Mouse (Mus musculus) G1E (cell line): ENCODE data around the gene Kcnrg.

Source experiments
- CTCF ChIP-seq: IDR thresholded peaks from 2 replicates; pipeline ENCODE4 v1.5.1; 2012; ENCODE audit warnings: low read depth, low read length, inconsistent platforms, mixed read lengths
- GATA1 ChIP-seq: IDR thresholded peaks from 2 replicates; pipeline ENCODE4 v1.6.1; 2012; ENCODE audit warnings: borderline replicate concordance, low read length, inconsistent platforms, mixed read lengths
- TAL1 ChIP-seq: conservative IDR thresholded peaks from 2 replicates; pipeline ENCODE4 v1.6.1; 2012; ENCODE audit warnings: low read depth, low read length, inconsistent platforms, mixed read lengths

GRCm38 (mm10) chr14:61575066-61575465 is 32.2 kb upstream of the Kcnrg start:
- no peak for TF ChIP-seq GATA1
- no peak for TF ChIP-seq CTCF
- no peak for TF ChIP-seq TAL1
